In genomic region chr10:67302340-67302739, GRCm38 (mm10) we compare ENCODE assay signal across 21 mouse cellular contexts.
"Had no signal": no experiment of that assay in that cellular context is flagged by ENCODE, and none has a peak within 500 bp of the region (broad histone marks: within the 10 kb centered on the region; RNA-seq: fewer than 3 reads in every experiment).

No protein-coding gene starts in this region.

- H3K9me3 ChIP-seq: limb, embryonic 10.5 days; limb, embryonic 13.5 days; liver, embryonic 12.5 days; liver, embryonic 15.5 days; lung, embryonic 15.5 days; midbrain, embryonic 13.5 days; neural tube, embryonic 12.5 days; neural tube, embryonic 15.5 days had no signal

- H3K4me3 ChIP-seq: limb, embryonic 10.5 days; limb, embryonic 13.5 days; liver, embryonic 12.5 days; liver, embryonic 15.5 days; lung, embryonic 15.5 days; midbrain, embryonic 13.5 days; neural tube, embryonic 12.5 days; neural tube, embryonic 15.5 days had no signal

- DNase-seq: kidney, adult 18-20 months; kidney, adult 9 months; kidney, postnatal 14 days; kidney, postnatal 4 days; layer of hippocampus, adult 9-11 months; liver; lung, adult 18-20 months; lung, postnatal 10 days; lung, postnatal 36 days; thymus, adult 18-20 months; thymus, postnatal 36 days had no signal

- H3K9ac ChIP-seq: limb, embryonic 13.5 days; liver, embryonic 12.5 days; liver, embryonic 15.5 days; lung, embryonic 15.5 days; midbrain, embryonic 13.5 days; neural tube, embryonic 12.5 days; neural tube, embryonic 15.5 days had no signal

- H3K27ac ChIP-seq: limb, embryonic 10.5 days; limb, embryonic 13.5 days; liver, embryonic 12.5 days; liver, embryonic 15.5 days; lung, embryonic 15.5 days; midbrain, embryonic 13.5 days; neural tube, embryonic 12.5 days; neural tube, embryonic 15.5 days; stomach, postnatal 0 days had no signal

- H3K36me3 ChIP-seq: limb, embryonic 10.5 days; limb, embryonic 13.5 days; liver, embryonic 12.5 days; liver, embryonic 15.5 days; lung, embryonic 15.5 days; midbrain, embryonic 13.5 days; neural tube, embryonic 12.5 days; neural tube, embryonic 15.5 days had no signal

- H3K27me3 ChIP-seq: limb, embryonic 13.5 days; liver, embryonic 12.5 days; liver, embryonic 15.5 days; lung, embryonic 15.5 days; midbrain, embryonic 13.5 days; neural tube, embryonic 12.5 days; neural tube, embryonic 15.5 days had no signal

- H3K4me1 ChIP-seq: lung, embryonic 15.5 days; midbrain, embryonic 13.5 days; neural tube, embryonic 12.5 days had no signal

- ATAC-seq: intestine, embryonic 16.5 days; liver, embryonic 12.5 days; midbrain, embryonic 13.5 days had no signal
